Mouse (Mus musculus) embryonic facial prominence, embryonic 11.5 days (tissue): ENCODE measurements at regions not wholly inside any gene's neighbourhood (a gene's known extent, or its start where the extent isn't known, plus 50 kb on each side); places are given as distances from the start of the nearest gene placed in this dataset.

Source experiments
- ATAC-seq: fragments of 200-750 bp; cut with Nextera tagmentation; replicated peaks from 2 replicates; pipeline ENCODE4 v1.8.0; 2017; ENCODE audit warnings: low read depth; ENCODE audit not compliant: insufficient number of reproducible peaks, low FRiP score, low TSS enrichment
- DNase-seq: peaks from one replicate; pipeline ENCODE4 v3.0.0-alpha.2; 2015; ENCODE audit warnings: low spot score
- H3K27ac ChIP-seq: fragments of 300-500 bp; sonication (generic); replicated peaks from 2 replicates; pipeline ENCODE4 v1.5.1; 2014; ENCODE audit warnings: mild to moderate bottlenecking, low read depth, low read length, control low read depth
- H3K27me3 ChIP-seq: fragments of 300-500 bp; sonication (generic); 2 replicates; pipeline ENCODE4 v1.6.1; 2014; ENCODE audit warnings: mild to moderate bottlenecking, low read length, moderate library complexity, mixed read lengths; ENCODE audit not compliant: control insufficient read depth, insufficient read depth
- H3K36me3 ChIP-seq: fragments of 300-500 bp; sonication (generic); replicated peaks from 2 replicates; pipeline ENCODE4 v1.6.1; 2014; ENCODE audit warnings: low read depth, mild to moderate bottlenecking, low read length, moderate library complexity, mixed read lengths; ENCODE audit not compliant: control insufficient read depth, insufficient read depth
- H3K4me1 ChIP-seq: fragments of 300-500 bp; sonication (generic); 2 replicates; pipeline ENCODE4 v1.6.1; 2014; ENCODE audit warnings: low read length, mixed read lengths; ENCODE audit not compliant: control insufficient read depth, insufficient read depth
- H3K4me2 ChIP-seq: fragments of 300-500 bp; sonication (generic); 2 replicates; pipeline ENCODE4 v1.6.1; 2014; ENCODE audit warnings: low read depth, mild to moderate bottlenecking, control low read depth, low read length, moderate library complexity
- H3K4me3 ChIP-seq: fragments of 300-500 bp; sonication (generic); 2 replicates; pipeline ENCODE4 v1.5.1; 2014; ENCODE audit warnings: low read depth, low read length, control low read depth
- H3K9ac ChIP-seq: fragments of 300-500 bp; sonication (generic); replicated peaks from 2 replicates; pipeline ENCODE4 v1.6.1; 2014; ENCODE audit warnings: mild to moderate bottlenecking, control low read depth, low read length
- H3K9me3 ChIP-seq: fragments of 300-500 bp; sonication (generic); replicated peaks from 2 replicates; pipeline ENCODE4 v1.6.1; 2016; ENCODE audit warnings: mild to moderate bottlenecking, low read length, inconsistent platforms, mixed read lengths; ENCODE audit not compliant: control insufficient read depth
- WGBS: fragments of 180-500 bp; shearing (Covaris S2); extraction: QIAGEN DNeasy Blood & Tissue Kit; methylation state at CpG from one replicate; pipeline ENCODE4 v1.1.7; 2014; 5-methylcytosine and 5-hydroxymethylcytosine counted together

DNA sequence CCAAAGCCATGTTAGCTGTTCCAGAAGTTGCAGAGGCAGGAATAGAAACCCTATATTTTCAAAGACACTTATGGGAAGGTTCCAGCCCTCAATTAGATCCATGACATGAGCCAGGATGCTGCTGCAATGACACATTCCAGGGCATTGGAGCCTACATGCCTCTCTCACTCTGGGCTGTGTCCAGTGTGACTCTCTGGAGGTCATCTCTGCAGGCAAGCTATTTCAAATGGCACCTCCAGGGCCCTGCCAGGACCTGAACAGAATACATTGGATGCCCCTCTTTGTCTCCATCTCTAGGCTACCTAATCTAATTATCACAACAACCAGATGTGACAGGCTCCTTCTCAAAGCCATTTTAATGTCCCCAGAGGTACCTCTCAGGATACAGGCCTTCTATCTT, 1478.7 kb upstream of the Gm6569 start:
- H3K9me3 ChIP-seq: no peaks in the 10 kb centered on the region
- H3K4me1 ChIP-seq: no peaks in the 10 kb centered on the region
- no peak overlapping the region for H3K4me3 ChIP-seq
- no peaks in the 10 kb centered on the region for H3K27me3 ChIP-seq
- ATAC-seq (no peak), DNase-seq (no peak)
- H3K36me3 ChIP-seq: no peaks in the 10 kb centered on the region
- no peak overlapping the region for H3K9ac ChIP-seq
- H3K27ac ChIP-seq: no peak overlapping the region
- no peak overlapping the region for H3K4me2 ChIP-seq

DNA sequence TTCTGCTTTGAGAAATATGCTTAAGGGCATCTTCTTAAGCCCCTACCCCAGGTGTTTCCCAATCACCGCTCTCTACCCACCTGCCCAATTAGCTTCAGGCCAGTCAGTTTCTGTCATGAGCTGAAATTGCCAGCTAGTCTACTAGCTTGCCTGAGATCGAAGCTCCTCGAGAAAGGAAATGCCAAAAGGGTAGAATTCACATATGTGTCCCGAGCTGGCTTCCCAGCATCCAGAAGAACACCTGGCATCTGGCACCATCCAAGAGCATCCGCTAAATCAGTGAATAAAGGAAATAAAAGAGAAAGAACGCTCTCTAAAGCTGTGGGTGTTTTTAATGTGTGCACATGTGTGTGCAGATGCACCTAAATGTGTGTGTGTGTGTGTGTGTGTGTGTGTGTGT, 1474.7 kb upstream of the Gm6569 start:
- H3K4me1 ChIP-seq: no peaks in the 10 kb centered on the region
- WGBS: 88% methylated on average over 6 of the region's 6 CpGs
- DNase-seq (no peak), ATAC-seq (no peak)
- no peak overlapping the region for H3K4me2 ChIP-seq
- H3K9me3 ChIP-seq: no peaks in the 10 kb centered on the region
- no peaks in the 10 kb centered on the region for H3K27me3 ChIP-seq
- H3K36me3 ChIP-seq: no peaks in the 10 kb centered on the region
- no peak overlapping the region for H3K9ac ChIP-seq
- H3K27ac ChIP-seq: no peak overlapping the region
- H3K4me3 ChIP-seq: no peak overlapping the region

DNA sequence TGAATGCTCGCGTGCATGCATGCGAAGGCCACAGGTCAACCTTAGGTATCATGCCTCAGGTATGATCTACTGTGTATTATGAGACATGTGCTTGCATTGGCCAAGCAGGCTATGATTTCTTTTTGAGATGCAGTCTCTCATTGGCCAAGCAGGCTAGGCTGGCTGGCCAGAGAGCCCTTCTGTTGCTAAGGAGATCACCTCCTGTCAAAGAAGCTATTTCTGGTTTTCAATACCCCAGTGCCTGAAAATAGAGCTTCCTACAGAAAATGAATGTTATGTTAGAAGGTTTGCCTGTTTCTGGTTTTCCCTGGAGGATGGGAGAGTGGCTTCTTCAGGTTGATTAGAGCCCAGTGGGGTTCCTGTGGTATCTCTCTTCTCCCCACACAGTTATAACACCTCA, 1474.3 kb upstream of the Gm6569 start:
- Histone ChIP-seq H3K9ac (no peak overlapping the region), H3K4me1 (no peaks in the 10 kb centered on the region), H3K4me2 (no peak overlapping the region), H3K27ac (no peak overlapping the region), H3K27me3 (no peaks in the 10 kb centered on the region), H3K36me3 (no peaks in the 10 kb centered on the region), H3K4me3 (no peak overlapping the region), H3K9me3 (no peaks in the 10 kb centered on the region)
- WGBS: 96% methylated on average over 3 of the region's 3 CpGs
- DNase-seq: no peak
- ATAC-seq: no peak

DNA sequence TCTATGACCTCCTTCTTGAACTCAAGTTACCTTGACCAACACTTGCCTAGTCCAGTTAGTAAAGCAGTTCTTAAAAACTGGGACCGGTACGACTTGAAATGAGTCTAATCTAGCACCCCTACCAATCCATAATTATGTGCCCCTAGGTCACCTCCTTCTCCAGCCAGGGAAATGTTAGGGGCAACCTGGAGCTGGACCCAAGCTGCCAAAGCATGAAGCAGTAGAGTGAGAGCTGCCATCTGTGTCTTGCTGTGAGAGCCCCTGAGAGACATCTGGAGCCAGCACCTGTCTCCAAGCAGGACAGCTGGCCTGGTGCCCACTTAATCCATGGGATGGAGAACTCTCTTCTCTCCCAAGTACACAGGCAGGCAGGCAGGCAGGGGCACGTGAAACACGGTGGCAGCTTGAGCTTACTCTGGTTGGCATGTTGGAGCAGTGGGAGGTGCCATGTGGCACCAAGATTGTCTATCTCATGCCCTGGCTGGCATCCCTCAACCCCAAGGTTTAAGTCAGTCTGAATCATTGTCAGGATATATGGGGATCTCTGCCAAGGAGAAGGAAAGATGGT, 1473.8 kb upstream of the Gm6569 start:
- Histone ChIP-seq H3K4me2 (no peak overlapping the region), H3K27ac (no peak overlapping the region), H3K9ac (no peak overlapping the region), H3K9me3 (no peaks in the 10 kb centered on the region), H3K27me3 (no peaks in the 10 kb centered on the region), H3K36me3 (no peaks in the 10 kb centered on the region), H3K4me3 (no peak overlapping the region), H3K4me1 (no peaks in the 10 kb centered on the region)
- ATAC-seq (no peak), DNase-seq (no peak)
- WGBS: 83% methylated on average over 4 of the region's 4 CpGs

- H3K27ac ChIP-seq: no peak overlapping the region
- H3K4me1 ChIP-seq: no peaks in the 10 kb centered on the region
- no peaks in the 10 kb centered on the region for H3K36me3 ChIP-seq
- ATAC-seq (no peak), DNase-seq (no peak)
- WGBS: 89% methylated on average over 4 of the region's 4 CpGs
- no peaks in the 10 kb centered on the region for H3K9me3 ChIP-seq
- no peaks in the 10 kb centered on the region for H3K27me3 ChIP-seq
- no peak overlapping the region for H3K9ac ChIP-seq
- no peak overlapping the region for H3K4me3 ChIP-seq
- H3K4me2 ChIP-seq: no peak overlapping the region
Measured at GRCm38 (mm10) chr15:72373041-72373440, 1461.3 kb upstream of the Gm6569 start.

DNA sequence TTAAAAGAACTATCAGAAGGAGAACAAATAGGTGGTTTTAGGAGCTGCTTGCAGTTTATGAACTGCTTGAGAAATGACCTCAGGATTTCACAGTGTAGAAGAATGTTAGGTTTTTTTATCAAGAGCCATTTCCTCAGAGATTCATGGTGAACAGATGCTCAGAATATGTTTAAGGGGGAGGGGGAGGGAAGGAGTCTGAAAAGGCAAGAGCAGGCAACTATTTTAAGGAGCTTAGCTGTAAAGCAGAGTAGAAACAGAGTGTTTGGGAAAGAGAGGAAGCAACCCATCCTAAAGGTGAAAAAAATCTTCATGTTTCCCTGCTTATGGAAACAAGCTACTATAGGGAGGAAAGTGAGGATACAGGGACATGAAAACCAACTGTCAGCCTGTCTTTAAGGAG, 1457.2 kb upstream of the Gm6569 start:
- ATAC-seq (no peak), DNase-seq (no peak)
- H3K27me3 ChIP-seq: no peaks in the 10 kb centered on the region
- no peaks in the 10 kb centered on the region for H3K36me3 ChIP-seq
- H3K4me1 ChIP-seq: no peaks in the 10 kb centered on the region
- H3K9me3 ChIP-seq: no peaks in the 10 kb centered on the region
- H3K27ac ChIP-seq: no peak overlapping the region
- H3K4me3 ChIP-seq: no peak overlapping the region
- H3K4me2 ChIP-seq: no peak overlapping the region
- no peak overlapping the region for H3K9ac ChIP-seq

GRCm38 (mm10) chr15:72379291-72379690, 1455.1 kb upstream of the Gm6569 start:
- no peak overlapping the region for H3K9ac ChIP-seq
- no peaks in the 10 kb centered on the region for H3K9me3 ChIP-seq
- 65% methylated on average over 4 of the region's 4 CpGs for WGBS
- no peak for DNase-seq
- H3K27ac ChIP-seq: no peak overlapping the region
- no peaks in the 10 kb centered on the region for H3K27me3 ChIP-seq
- no peak for ATAC-seq
- no peak overlapping the region for H3K4me3 ChIP-seq
- no peak overlapping the region for H3K4me2 ChIP-seq
- H3K4me1 ChIP-seq: no peaks in the 10 kb centered on the region
- no peaks in the 10 kb centered on the region for H3K36me3 ChIP-seq

- H3K36me3 ChIP-seq: no peaks in the 10 kb centered on the region
- ATAC-seq: no peak
Measured at GRCm38 (mm10) chr15:72381164-72381563, 1453.2 kb upstream of the Gm6569 start.

More at GRCm38 (mm10) chr15:72381164-72381563, 1453.2 kb upstream of the Gm6569 start:
- H3K27ac ChIP-seq: no peak overlapping the region
- no peaks in the 10 kb centered on the region for H3K9me3 ChIP-seq
- DNase-seq: no peak
- H3K4me1 ChIP-seq: no peaks in the 10 kb centered on the region
- 81% methylated on average over 8 of the region's 8 CpGs for WGBS
- H3K4me3 ChIP-seq: no peak overlapping the region
- no peak overlapping the region for H3K9ac ChIP-seq
- no peak overlapping the region for H3K4me2 ChIP-seq
- no peaks in the 10 kb centered on the region for H3K27me3 ChIP-seq
